Mouse (Mus musculus) Muller cell, postnatal 12 days (primary cell): ENCODE data around the gene Rs1.
A peak's percentile ranks its signal among the peaks of the same experiment; 100 is the strongest.
"Not testable (repeated sequence)": the region's sequence is repeated elsewhere in the genome, so short reads cannot be mapped to it uniquely, and the experiment has no call there.

Source experiments
- DNase-seq: peaks from one replicate; pipeline ENCODE4 v3.0.0-alpha.2; 2015; ENCODE audit errors: inconsistent ontology term

The Rs1 gene

DNA sequence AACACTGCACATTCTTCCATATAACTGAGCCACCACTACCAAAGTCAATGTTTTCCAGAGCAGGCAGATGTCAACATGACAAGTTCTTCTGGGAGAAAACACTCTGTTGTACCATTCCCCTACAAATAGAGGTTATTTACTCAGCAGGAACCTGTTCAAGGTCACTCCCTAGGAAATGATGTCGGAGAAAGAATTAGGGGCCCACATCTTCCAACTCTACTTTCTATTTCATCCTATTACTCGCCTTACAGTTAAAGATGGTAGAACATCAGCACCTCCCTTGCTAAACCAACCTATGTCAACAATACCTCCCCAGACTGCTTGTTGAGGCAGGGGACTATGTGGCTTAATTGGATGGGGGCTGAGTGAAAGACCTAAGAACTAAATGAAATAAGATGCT, at the start of gene Rs1:
Gene Rs1 (plus strand): TSS at position 301 of the 400 bp plus-strand sequence.
- no peak for DNase-seq

DNA sequence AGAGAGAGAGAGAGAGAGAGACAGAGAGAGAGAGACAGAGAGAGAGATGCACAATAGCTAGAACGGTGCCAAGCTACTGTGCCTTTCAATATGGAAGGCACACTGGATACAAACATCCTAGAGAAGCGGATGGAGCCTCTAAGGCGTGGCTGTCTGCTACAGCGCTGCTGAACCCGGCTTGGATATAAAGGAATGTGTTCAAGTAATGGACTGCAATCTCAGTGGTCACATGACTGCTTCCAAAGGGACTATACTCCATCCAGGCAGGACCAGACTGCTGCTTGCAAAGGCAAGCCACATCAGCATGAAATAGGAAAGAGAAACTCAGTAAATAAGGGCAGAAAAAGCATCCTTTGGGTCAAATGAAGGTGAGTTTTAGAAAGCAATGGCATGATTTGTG, 32.2 kb upstream of the Rs1 start, which contains the start of gene Ppef1:
Gene Ppef1 (minus strand): TSS at position 116 of the 400 bp plus-strand sequence.
- DNase-seq: no peak

DNA sequence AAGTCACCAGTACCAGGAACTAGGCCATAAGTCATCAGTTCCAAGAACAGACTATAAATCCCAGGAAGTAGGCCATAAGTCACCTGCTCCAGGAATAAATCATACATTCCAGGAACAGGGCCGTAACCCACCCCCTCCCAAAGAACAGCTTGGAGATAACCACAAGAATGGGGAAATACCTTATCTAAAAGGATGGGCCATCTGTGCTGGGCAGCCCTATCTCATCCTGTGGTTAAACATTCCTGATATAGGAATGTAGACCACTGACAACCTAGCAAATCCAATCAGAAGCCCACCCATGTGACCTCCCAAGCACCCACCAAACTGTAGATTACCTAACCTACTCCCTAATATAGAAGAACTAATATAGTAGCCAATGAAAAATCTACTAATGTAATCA, 22.4 kb upstream of the Rs1 start:
- no peak for DNase-seq

DNA sequence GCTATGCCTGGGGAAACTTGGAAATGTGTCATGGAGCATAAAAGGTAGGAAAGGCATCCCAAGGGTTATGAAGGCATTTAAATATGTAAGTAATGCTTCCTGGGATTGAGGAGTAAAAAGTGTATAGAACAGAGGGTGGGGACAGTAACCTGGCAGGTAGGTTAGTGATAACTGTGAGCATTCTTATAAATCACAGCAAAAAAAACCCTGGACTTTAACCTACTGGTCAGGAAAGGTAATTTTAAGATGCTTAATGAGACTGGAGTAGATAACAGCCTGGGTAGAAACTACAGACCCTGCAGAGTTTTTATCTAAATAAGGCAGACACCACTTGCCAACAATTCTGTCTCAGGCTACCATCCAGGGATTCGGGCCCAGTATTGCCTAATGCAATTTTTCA, 19.2 kb upstream of the Rs1 start:
- no peak for DNase-seq

DNA sequence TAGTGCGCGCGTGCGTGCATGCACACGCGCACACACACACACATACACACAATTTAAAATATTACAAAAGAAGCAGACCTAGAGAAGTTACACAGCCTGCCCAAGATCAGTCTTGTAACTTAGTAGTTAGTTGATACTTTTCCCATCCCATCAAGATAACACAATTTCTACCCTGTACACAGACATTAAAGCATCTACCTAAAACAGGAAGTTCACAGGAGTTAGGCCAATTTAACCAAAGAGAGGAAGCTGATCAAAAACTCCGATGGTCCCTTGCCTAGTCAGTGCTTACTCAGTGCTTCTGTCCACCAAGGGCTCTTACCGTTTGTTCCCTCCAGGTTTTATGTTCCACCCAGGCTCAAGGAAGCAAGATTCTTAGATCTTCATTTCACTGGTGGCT, 17.0 kb upstream of the Rs1 start:
- no peak for DNase-seq

GRCm38 (mm10) chrX:160765389-160766232, 2.2 kb upstream of the Rs1 start:
- peak; percentile 70 for DNase-seq

- no peak for DNase-seq
These were observed 1.6 kb upstream of the Rs1 start for GRCm38 (mm10) chrX:160766233-160766616.

DNA sequence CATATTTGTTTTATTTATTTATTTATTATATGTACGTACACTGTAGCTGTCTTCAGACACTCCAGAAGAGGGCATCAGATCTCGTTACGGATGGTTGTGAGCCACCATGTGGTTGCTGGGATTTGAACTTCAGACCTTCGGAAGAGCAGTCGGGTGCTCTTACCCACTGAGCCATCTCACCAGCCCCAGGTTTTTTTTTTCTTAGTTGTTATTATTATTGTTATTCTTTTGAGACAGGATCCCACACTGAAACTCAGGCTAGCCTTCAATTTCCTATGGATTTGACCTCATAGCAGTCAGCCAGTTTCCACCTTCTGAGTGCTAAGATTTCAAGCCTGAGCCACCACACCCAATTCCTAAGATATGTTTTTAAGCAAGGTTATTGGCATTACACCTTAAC, 1.8 kb downstream of the Rs1 start:
- not testable (repeated sequence) for DNase-seq

DNA sequence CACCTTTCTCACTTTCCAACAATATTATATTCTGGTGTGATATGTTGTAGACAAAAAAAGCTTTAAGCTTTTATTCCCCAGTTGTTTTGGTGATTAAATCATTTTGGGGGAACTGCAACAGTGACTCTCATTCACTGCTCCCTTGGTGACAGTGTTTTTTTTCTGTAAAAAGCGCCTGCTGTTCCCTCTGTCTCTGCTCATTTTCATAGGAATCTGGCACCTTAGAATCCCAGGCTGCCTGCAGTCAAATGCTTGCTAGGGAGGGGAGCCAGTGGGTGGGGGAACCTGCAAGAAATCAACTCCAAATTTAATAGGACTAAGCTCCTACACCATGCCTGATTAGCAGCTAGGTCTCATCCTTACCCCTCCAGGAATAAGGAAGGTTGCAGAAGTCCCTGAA, 5.2 kb downstream of the Rs1 start:
- DNase-seq: no peak

GRCm38 (mm10) chrX:160782276-160782675, 14.5 kb downstream of the Rs1 start:
- DNase-seq: peak; percentile 24

DNA sequence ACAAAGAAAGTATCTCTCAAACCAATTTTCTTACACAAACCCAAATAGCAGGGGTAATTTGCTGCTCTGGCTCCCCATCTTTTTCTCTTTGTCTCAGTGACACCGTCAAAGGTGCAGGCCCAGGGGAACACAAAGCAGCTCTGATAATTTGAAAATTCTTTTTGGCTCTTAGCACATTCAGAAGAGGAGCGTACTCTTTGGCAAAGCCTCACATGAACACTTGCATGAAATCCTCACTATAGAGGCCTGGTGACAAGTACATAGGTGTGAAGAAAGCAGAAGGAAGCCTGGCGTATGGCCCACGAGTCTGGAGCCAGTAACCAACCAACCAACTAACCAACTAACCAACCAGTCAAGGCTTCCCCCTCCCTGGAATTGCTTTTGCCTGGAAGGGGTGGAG, 27.1 kb downstream of the Rs1 start:
- no peak for DNase-seq

DNA sequence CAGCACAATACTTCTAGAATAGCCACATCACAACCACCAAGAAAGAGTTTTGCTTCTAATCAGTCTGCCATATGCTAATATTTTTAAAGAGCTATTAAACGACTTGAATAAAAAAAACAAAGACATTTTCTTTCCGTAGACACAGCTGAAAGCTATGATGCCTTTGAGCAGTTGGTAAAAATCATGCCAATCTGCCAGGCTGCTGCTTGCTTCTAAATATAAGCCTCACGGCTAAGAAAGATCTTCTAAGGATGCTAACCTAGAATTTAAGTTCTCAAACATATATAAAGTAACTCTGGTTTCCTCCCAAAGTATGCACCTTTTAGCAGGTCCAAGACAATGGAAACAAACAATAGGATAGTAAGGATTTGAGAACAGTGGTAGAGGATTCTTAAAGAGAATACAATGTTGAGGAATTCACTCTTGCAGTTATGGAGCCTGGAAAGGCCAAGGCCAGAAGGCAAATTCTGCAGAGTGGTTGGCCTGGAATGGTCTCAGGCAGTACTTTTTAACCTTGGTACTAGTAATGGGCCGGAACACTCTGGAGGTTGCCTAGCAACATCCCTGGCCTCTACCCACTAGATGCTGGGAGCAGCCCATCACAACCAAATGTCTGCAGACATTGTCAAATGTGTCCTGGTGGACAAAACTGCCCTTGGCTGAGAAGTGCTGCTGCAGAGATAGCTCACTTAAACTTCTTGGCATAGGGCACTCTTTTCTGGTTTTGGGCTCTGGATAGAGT, 36.8 kb downstream of the Rs1 start:
- DNase-seq: no peak

DNA sequence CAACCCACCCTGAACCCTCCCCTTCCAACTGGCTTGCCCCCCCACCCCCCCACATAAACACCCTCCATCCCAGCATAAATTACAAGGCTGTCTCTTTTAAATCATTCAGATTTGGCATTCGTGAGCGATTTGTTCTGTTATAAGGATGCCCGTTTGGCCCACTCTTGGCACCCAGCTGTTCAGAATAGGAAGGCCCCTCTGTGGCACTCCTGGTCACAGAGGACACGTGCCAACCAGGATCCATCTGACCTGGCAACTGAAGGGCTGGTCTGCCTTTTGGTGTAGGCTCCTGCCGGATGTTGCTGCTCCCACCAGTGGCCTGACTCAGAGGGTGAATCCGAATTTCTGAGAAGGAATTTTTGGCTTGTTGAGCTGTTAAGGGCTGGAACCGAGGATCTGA, 40.4 kb downstream of the Rs1 start:
- no peak for DNase-seq
